Mouse (Mus musculus) kidney, postnatal 14 days (tissue): ENCODE measurements around the gene Utp15.

Experiments
- DNase-seq: peaks from one replicate; pipeline ENCODE4 v3.0.0; 2022; ENCODE audit warnings: mixed read lengths

Utp15 gene

DNA sequence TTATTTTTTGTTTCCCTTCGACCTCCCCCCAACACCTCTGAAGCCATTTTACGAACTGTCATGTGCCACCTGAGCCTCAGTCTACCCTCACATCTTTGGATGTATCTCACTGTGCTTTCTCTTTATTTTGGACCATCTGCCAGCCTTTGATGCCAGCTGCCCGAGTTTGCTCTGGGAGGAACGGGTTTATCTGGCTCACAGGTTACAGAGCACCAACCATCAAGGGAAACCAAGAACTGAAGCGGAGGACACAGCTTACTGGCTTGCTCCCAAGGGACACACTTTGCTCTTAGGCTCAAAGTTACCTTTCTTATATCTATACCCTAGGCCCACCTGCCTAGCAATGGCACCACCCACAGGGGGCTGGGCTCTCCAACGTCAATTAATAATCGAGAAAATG lies 17.5 kb downstream of the Utp15 start:
- no peak for DNase-seq

DNA sequence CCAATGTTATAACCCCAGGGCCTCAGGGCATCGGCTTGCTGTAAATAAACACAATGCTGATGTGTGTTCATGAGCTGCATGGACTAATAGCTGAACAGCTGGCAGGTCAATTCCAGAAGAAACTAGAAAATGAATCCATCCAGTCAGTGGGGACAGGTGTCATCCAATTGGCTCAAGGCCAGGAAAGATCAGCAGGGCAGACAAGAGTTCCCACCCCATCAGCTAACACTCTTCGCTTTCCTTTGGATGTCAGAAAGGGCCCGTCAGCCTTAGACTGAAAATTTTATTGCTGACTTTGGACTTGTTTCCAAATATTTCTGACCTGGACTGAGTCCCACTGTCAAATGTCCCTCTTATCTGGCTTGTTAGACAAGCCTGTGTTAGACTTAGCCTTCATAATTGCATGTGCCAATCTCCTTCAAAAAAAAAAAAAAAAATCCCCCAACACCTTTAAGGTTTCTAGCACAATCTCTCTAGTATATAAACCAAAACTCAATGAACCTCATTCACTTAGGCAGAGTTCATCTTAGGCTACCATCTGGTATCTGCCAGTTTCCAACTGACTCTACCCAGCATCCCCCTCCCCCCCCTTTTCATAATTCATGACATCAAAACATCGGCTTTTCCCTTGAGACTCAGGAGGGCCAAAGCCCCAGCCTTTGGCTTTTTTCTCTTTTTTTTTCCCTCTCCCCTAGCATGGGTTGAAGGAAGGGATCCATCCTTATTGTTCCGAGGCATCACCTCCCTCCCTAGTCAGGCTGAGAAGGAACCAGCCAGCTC lies 18.1 kb downstream of the Utp15 start:
- DNase-seq = peak; percentile 17

DNA sequence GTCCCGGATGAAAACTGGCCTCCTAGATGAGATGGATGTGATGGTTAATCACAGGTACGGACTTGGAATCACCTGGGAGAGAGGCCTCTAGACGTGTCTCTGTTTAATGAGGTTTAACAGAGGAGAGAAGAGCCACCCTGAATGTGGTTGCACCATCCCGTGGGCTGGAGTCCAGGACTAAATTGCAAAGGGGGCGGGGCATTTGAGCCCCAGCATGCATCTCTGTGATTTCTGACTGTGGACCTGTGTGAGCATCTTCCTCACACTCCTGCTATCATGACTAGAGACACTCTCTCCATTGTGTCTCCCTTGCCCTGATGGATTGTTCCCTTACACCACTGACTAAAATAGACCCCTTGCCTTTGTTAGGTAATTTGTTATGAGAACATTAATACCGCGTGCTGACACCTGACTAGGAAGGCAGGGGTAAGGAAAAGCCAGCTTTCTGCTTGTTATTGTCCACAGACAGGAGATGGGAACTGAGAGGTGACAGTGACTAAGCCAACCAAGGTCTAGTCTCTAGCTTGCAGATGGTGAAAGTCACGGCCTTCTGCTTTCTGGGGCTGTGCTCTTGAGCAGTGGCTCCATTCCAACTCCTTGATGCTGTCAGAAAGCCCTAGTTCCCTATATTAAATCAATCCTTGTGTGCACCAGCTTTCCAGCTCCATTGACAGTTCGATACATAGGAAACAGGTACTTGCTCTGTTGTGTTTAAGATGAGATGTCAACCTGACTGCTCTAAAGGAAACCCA lies 21.1 kb downstream of the Utp15 start:
- DNase-seq = no peak

DNA sequence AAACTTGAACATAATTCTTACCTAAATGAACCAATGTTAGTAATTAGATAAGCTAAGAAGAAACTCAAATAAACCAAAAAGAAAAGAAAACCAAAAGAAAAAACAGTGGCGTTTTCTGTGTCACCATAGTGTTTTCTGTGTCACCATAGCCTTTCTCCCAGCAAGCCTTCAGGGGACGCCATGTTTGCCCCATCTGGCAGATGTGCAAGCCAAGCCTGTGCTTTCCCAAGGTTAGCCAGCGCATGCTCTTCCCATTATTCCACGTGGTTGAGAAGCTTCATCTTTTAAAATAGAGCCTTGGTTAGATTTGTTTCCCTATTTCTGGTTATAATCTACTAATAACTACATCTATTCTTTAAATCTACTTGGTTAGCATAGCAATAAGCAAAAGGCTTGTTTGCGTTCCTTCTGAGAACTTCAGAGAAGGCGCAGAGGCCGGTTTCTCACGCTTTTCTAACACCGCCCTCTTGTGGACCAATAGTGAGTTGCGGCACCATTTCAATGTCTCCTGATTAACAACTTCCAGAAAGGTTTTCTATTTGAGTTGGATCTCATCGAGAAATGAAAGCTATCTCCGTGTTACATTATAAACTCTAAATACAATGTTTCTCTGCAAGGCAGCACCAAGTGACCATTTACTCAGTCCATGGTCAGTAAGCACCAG lies 22.7 kb downstream of the Utp15 start:
- DNase-seq = peak; percentile 73

DNA sequence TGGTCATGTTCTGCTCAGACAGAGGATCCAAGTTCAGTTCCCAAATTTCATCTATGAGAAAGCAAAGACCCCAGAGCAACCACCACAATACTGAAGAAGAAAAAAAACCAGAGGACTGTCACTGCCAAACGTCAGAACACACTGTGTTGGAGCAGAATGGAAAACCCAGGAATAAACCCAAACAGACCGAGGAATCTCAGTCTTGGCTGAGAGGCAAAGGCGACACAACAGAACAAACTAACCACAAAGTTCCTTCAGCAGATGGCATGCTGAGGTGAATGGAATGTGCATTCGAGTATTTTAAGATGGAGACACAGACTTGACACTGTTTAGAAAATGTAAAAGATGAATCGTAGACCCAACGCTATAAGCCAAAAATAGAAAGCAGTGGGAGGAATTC lies 27.4 kb downstream of the Utp15 start:
- no peak for DNase-seq

DNA sequence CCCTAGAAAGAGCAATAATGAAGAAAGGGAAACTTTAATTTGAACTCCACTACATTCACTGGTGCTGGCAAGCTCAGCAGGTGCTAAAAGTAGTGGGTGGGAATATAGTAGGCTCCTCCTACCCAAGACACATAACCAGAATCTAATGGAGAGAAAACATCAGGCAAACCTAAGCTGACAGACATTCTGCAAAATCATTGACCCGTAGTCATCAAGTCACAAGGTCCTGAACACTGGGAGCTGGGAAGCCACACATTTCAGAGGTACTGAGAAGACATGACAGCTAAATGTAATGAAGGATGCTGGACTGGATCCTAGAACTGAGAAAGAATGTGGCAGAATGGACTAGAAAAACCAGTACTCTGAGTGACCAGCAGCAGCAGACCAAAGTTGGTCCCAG lies 32.3 kb downstream of the Utp15 start:
- DNase-seq = no peak

DNA sequence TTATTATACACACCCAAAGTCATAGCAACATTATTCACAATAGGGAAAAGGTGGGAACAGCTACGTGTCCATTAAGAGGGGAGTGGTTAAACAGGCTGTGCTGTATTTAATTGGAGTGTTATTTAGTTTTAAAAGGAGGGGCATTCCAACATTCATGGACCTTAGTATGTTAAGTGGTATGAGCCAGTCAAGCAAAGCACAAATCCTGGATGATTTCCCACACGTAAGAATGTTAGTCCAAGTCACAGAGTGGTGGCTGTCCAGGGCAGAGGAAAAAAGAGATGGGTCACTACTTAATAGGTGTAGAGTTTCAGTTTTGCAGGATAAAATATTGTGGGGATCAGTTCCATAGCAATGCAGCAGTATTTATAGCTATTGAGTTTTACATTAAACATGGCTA lies 36.6 kb downstream of the Utp15 start:
- DNase-seq = no peak

DNA sequence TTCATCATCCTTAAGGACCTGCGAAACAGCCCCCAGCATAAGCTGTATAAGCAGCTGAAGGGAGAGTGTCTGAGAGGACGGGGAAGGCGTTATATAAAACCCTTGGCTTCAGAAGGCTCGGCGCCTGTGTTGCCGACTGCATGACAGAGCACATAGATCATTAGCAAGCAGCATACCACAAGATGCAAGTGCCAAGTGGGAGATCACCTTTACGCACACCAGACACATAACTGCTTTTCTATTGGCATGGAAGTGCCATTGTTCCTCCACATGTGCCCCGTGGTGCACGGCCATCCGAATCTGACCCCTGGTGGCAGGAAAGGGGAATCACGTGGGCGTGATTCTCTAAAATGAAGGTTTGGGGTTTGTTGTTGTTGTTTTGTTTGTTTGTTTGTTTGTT lies 40.0 kb downstream of the Utp15 start:
- peak; percentile 47 for DNase-seq

DNA sequence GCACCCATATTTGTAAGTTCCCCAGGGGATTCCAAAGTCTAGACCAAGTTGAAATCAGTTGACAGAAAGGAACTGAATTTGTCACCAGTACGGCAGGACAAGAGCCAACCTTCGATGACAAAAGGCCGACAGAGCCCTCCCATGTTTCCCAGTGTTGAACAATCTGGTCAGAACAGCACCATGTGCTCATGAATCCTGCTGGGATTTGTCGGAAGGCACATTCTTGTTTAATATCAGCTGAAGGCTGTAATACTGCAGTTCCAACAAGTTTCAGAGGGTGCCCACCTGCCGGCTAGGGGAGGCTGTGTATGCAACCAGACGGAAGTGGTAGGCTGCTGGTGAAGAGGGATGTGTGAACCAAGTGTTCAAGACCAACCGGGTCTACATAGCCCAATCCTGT lies 52.7 kb downstream of the Utp15 start:
- DNase-seq = no peak

DNA sequence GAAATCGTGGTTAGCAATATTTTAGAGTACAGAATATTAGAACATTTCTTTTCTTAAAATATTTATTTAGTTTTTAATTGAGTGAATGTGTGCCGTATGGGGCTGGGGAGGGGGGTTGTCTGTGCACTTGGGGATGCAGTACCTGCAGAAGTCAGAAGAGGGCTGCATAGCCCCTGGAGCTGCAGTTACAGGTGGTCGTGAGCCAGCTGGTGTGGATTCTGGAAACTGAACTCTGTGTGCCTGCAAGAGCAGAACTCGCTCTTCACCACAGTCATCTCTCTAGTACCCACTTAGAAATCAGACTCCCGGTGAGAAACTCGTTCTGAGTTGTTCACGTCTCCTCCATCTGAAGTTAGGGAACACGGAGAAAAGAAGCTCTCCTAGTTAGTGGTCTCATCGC lies 54.0 kb downstream of the Utp15 start:
- DNase-seq = peak; percentile 24

DNA sequence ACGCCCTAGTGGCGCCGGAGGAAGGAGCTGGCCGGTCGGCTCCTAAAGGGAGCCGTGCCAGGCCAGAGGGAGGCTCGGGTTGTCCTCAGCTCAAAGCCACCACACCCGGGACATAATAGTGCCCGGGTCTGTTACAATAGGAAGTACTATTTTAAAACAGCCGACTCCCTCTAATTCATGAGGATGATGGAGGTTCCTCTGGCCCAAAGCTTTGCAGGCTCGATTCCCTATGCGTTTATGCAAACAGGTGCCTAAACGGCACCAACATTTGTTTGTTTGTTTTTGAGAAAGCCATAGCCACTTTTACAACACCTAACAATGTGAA lies 56.3 kb downstream of the Utp15 start:
- no peak for DNase-seq

DNA sequence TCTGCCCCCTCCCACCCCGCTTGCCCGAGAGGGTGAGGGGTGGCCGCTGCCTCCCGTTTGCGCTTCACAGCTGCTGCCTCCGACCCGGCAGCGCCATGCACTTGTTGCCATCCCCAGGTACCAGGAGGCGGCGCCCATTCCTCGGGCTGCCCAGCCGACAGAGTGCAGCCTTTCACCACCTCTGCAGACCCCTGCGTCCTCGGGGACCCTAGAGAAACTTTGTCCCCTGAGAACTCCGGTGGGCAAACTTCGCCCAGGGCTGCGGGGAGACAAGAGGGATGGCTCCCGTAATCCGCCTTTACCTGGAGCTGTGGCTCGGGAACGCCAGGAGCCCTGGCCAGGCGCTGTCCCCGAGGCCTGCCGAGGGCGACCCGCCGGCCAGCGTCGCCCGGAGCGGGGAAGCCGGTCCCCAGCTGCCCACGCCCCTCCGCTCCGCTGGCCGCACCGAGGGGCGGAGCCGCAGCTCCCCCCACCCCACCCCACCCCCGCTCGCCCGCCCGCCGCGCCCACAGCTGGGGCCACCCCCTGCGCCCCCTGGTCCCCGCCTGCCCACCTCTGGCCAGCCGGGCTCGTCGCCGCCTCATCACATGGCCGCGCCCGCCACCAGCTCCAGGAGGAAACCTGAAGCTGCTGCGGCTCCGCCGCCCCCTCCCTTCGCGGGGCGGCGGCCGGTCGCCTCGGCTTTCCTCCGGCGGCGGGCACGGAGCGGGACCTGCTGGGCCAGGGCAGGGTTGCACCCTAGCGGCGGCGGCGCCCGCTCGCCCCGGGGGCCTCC lies 56.9 kb downstream of the Utp15 start, which contains the start of gene Arhgef28:
Gene Arhgef28 (minus strand): TSS at position 669 of the 775 bp plus-strand sequence.
- peak; percentile 84 for DNase-seq

DNA sequence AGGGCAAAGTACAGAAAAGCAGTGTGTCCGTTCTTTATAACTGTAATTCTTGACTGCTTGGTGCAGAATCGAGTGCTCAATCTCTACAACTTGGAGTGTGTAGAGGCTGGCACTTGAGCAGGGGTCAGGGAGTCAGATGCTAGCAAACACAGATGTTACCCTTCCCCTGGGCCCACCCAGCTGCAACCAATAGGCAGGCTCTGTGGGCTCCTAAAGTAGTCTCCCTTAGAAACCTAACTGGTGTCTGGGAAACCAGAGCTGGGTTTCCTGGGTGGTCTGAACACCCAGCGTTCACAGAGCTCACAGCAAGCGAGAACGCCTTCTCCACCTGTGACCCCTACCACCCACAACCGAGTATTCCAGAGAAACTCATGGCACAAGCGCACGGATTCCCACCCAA lies 57.7 kb downstream of the Utp15 start:
- DNase-seq = no peak

DNA sequence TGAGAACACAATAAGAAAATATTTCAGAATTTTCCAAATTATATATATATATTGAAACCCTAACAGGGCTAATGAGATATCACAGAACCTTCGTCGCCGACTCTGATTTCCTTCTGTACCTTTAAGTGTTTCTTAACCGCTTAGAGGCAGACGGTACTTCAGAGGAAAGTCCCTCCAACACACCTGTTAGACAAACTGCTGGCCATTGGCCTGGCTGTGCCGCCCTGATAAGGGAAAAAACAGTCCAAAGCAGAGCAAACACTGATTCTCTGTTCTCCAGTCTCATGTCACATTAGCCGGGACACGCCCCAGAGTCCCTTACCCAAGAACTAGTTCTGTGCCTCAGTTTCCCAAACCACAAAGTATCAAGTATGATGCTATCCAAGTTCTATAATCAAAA lies 58.5 kb downstream of the Utp15 start:
- no peak for DNase-seq

DNA sequence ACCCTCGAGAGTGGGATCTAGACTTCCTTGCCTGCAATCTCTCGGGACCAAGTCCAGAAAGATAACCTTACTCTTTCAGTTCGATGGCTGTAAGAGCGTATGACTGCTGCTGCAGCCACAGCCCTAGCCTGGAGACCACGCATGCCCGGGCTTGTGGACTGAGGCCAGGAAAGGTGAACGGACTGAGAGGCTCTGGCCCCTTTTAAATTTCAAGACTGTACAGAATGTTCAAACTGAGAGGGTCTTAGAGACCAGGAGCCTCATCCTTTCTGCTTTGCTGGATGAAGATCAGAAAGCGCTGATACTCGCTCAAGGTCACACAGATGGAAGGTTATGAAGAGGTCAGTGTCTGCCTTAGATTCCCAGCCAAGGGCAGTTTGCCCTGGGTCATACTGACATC lies 61.4 kb downstream of the Utp15 start:
- DNase-seq = no peak
